In the genomic region with DNA sequence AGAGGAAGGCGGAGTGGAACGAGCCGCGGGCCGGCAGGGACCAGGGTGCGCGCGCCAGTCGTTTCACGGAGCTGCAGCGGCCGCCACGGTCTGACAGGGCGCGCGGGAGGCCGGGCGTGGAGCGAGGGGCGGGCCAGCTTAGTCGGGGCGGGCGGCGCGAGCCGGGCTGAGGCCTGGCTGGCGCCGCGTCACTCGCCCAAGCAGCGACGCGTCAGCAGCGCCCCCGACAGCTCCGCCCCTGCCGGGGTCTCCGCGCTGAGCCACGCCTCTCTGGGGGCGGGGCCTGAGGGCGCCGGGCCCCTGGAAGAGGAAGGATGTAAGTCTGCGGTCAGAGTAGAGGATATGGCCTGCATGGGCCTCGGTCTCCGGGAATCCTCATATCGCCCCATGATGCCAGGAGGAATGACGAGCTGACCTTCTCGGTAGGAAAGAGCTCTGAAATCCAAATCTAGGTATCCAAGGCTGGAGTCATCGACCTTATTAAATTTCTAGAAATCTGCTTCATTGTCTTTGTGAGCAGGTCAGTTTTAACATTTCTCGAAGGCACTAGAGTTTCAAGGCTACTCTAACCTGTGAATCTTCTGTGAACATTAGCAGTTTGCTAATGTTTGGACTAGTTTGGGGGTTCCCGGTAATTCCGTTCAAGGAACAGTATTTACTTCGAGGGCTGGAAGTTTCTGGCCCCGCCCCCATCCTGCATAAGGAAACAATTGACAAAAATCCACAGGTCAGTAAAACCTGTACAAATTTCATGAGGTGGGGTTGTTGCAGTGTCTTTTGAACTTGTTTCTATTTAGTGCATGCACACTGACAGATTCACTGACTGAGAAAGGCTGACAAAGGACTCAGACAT, we compare ENCODE assay signal across 8 mouse cellular contexts. TPM values are rescaled to one million over a fixed set of nuclear protein-coding genes. Genes with fewer than 3 reads are reported as not detected.
DNase-seq lines count a peak whose midpoint lies in the region; ATAC-seq and TF ChIP-seq lines count a peak whose summit lies in the region.

Gene Gmds (minus strand): TSS at position 228 of the 853 bp plus-strand sequence.

- no peak for TF ChIP-seq CTCF in liver, adult 2 months (IDR thresholded peaks at IDR 0.05; ENCODE audit: low read depth, low read length)

- H3K9ac ChIP-seq in heart, embryonic 11.5 days (ENCODE audit: low read depth, low read length) = peak within 1 kb of the TSS; percentile 76
- peak within 1 kb of the TSS; percentile 77 for H3K9ac ChIP-seq in kidney, embryonic 16.5 days (replicated peaks; ENCODE audit: low read length)
- H3K9ac ChIP-seq in liver, adult 2 months (ENCODE audit: low read depth, low read length) = peak within 1 kb of the TSS; percentile 84

- peak within 1 kb of the TSS; percentile 70 for H3K27ac ChIP-seq in heart, embryonic 11.5 days (ENCODE audit: low read depth, low read length)
- H3K27ac ChIP-seq in kidney, embryonic 16.5 days (ENCODE audit: low read length) = peak within 1 kb of the TSS; percentile 64
- H3K27ac ChIP-seq in liver, adult 2 months (replicated peaks; ENCODE audit: insufficient read depth, low read depth, low read length) = peak within 1 kb of the TSS; percentile 3; the same call in 1 of the 2 replicates

- ATAC-seq in erythroblast, adult 5-6 weeks (replicated peaks; ENCODE audit: low FRiP score, poor library complexity, severe bottlenecking) = peak; percentile 82
- ATAC-seq in heart, embryonic 11.5 days (replicated peaks; ENCODE audit: insufficient number of reproducible peaks, low FRiP score, low TSS enrichment) = peak; percentile 100
- ATAC-seq in kidney, embryonic 16.5 days (ENCODE audit: low FRiP score, low TSS enrichment) = peak; percentile 100

- WGBS in heart, embryonic 11.5 days (ENCODE audit: insufficient replicate concordance) = 3% methylated on average over 55 of the region's 55 CpGs
- 3% methylated on average over 45 of the region's 55 CpGs for WGBS in kidney, embryonic 16.5 days
- WGBS in liver, adult 2 months = 2% methylated on average over 51 of the region's 55 CpGs

- H3K79me2 ChIP-seq in liver, adult 2 months (ENCODE audit: control insufficient read depth, insufficient read depth, low read length) = peaks cover 3% of the 10 kb centered on the region; the same call in 1 of the 2 replicates
- no peaks in the 10 kb centered on the region for H3K79me2 ChIP-seq in myocyte (ENCODE audit: control insufficient read depth, insufficient read depth)

- 0 out of 2 replicates have a peak, but pooled peaks have one; percentile 43 for TF ChIP-seq POLR2A in liver, adult 2 months (IDR thresholded peaks at IDR 0.05; ENCODE audit: extremely low read depth, insufficient read depth, low read length)
- TF ChIP-seq POLR2A in myocyte (IDR thresholded peaks at IDR 0.05; ENCODE audit: insufficient read length, low read depth) = peak; percentile 70

- no peaks in the 10 kb centered on the region for H3K27me3 ChIP-seq in heart, embryonic 11.5 days (ENCODE audit: control insufficient read depth, insufficient read depth, low read length)
- H3K27me3 ChIP-seq in kidney, embryonic 16.5 days (ENCODE audit: insufficient read depth, low read length) = no peaks in the 10 kb centered on the region
- H3K27me3 ChIP-seq in liver, adult 2 months (ENCODE audit: control insufficient read depth, insufficient read depth, low read length) = no peaks in the 10 kb centered on the region; the same call in 1 of the 2 replicates
- no peaks in the 10 kb centered on the region for H3K27me3 ChIP-seq in myocyte (ENCODE audit: control insufficient read depth, insufficient read depth, insufficient read length)
- H3K27me3 ChIP-seq in splenic B cell, adult 2 months (ENCODE audit: control insufficient read depth, insufficient read depth, low read length, poor library complexity, severe bottlenecking) = no peaks in the 10 kb centered on the region

- peak within 1 kb of the TSS; percentile 88 for H3K4me2 ChIP-seq in heart, embryonic 11.5 days
- peak within 1 kb of the TSS; percentile 80 for H3K4me2 ChIP-seq in kidney, embryonic 16.5 days (replicated peaks; ENCODE audit: low read depth, low read length)
- H3K4me2 ChIP-seq in myocyte (ENCODE audit: low read depth) = peak within 1 kb of the TSS; percentile 83

- H3K36me3 ChIP-seq in heart, embryonic 11.5 days (ENCODE audit: control insufficient read depth, insufficient read depth, low read length) = peaks cover 1% of the 10 kb centered on the region; the same call in 1 of the 2 replicates
- 0 out of 2 replicates have a peak, but pooled peaks cover 3% of the 10 kb centered on the region for H3K36me3 ChIP-seq in kidney, embryonic 16.5 days (ENCODE audit: insufficient read depth, low read length)
- H3K36me3 ChIP-seq in liver, adult 2 months (ENCODE audit: control insufficient read depth, insufficient read depth, low read length) = no peaks in the 10 kb centered on the region
- H3K36me3 ChIP-seq in myocyte (ENCODE audit: control insufficient read depth, insufficient read depth) = no peaks in the 10 kb centered on the region
- H3K36me3 ChIP-seq in splenic B cell, adult 2 months (ENCODE audit: control insufficient read depth, insufficient read depth, low read length, poor library complexity, severe bottlenecking) = no peaks in the 10 kb centered on the region

- H3K4me3 ChIP-seq in heart, embryonic 11.5 days (ENCODE audit: low read depth, low read length) = peak within 1 kb of the TSS; percentile 77
- peak within 1 kb of the TSS; percentile 66 for H3K4me3 ChIP-seq in kidney, embryonic 16.5 days (ENCODE audit: low read length)
- peak within 1 kb of the TSS; percentile 94 for H3K4me3 ChIP-seq in liver, adult 2 months (ENCODE audit: insufficient read depth, low read depth, low read length)
- H3K4me3 ChIP-seq in myocyte = peak within 1 kb of the TSS; percentile 38

- H3K4me1 ChIP-seq in heart, embryonic 11.5 days (ENCODE audit: control insufficient read depth, insufficient read depth, low read length) = peaks cover 5% of the 10 kb centered on the region; the same call in 1 of the 2 replicates
- H3K4me1 ChIP-seq in kidney, embryonic 16.5 days (ENCODE audit: insufficient read depth, low read length) = peaks cover 11% of the 10 kb centered on the region
- H3K4me1 ChIP-seq in liver, adult 2 months (ENCODE audit: control insufficient read depth, insufficient read depth, low read length) = peaks cover 7% of the 10 kb centered on the region; the same call in 1 of the 2 replicates

- peak within 1 kb of the TSS; percentile 73 for H3ac ChIP-seq in myocyte (ENCODE audit: control insufficient read depth, insufficient read length)

- H3K9me3 ChIP-seq in heart, embryonic 11.5 days (replicated peaks; ENCODE audit: control insufficient read depth, low read length) = no peaks in the 10 kb centered on the region
- no peaks in the 10 kb centered on the region for H3K9me3 ChIP-seq in kidney, embryonic 16.5 days (ENCODE audit: low read length)

- peak; percentile 90 to 92 for DNase-seq in B cell, adult 2 months
- DNase-seq in brain, adult 2 months (ENCODE audit: low read depth, low spot score) = peak; percentile 97
- peak; percentile 61 for DNase-seq in liver, adult 2 months (ENCODE audit: extremely low read depth, low read depth, low spot score)
- peak; percentile 93 for DNase-seq in splenic B cell, adult 2 months (ENCODE audit: low read depth, low spot score)

TF ChIP-seq in myocyte, 11 proteins besides CTCF, POLR2A, EP300 and RAD21:
- TF ChIP-seq POLR2AphosphoS2 (IDR thresholded peaks at IDR 0.05; ENCODE audit: insufficient read length, low read depth) (peak; percentile 71), REST (IDR thresholded peaks at IDR 0.05; ENCODE audit: insufficient read depth, insufficient read length) (no peak)
TF ChIP-seq in myocyte: peak in this region for 1.

RNA-seq across cellular contexts. Expression of gene Gmds, which starts in this region (rescaled TPM):
- total RNA-seq in erythroblast, adult 5-6 weeks (2015; ENCODE audit: low replicate concordance) = 2.3 and 13.3 TPM in 2 replicates
- total RNA-seq in erythroblast, adult 5-6 weeks (2017; ENCODE audit: low replicate concordance) = 1.8 and 2.0 TPM in 2 replicates
- 29.0 and 31.3 TPM in 2 replicates for polyA plus RNA-seq in heart, embryonic 11.5 days (2014; fragmentation: Nextera tagmentation; extraction: Ambion mirVana)
- polyA plus RNA-seq in kidney, embryonic 16.5 days (2015; fragmentation: Nextera tagmentation; extraction: Ambion mirVana) = 38.0 and 39.8 TPM in 2 replicates
- total RNA-seq in liver, adult 2 months (2014; rRNA removed) = 3.5 and 6.9 TPM in 2 replicates
- 3.2 and 3.3 TPM in 2 replicates for polyA plus RNA-seq in liver, adult 2 months (2012; rRNA removed)
- polyA plus RNA-seq in myocyte (2012; fragmentation: generic; extraction: Trizol) = 13.1 TPM

Comparison
In these comparisons a context has a peak if more than half of its experiments do, and no peak if none do; other contexts are left out.
1. Peak in every context shown above with its lines: DNase-seq, ATAC-seq, H3K4me3 ChIP-seq and H3K27ac ChIP-seq.
2. H3K27ac ChIP-seq: peak in every context shown above with its lines; median percentile 70 in heart, embryonic 11.5 days; 64 in kidney, embryonic 16.5 days; 3 in liver, adult 2 months.
3. H3K4me3 ChIP-seq: peak in every context shown above with its lines; median percentile 94 in liver, adult 2 months; 77 in heart, embryonic 11.5 days; 66 in kidney, embryonic 16.5 days; 38 in myocyte.